Mouse (Mus musculus): ENCODE measurements at regions not wholly inside any gene's neighbourhood (a gene's known extent, or its start where the extent isn't known, plus 50 kb on each side); places are given as distances from the start of the nearest gene placed in this dataset.
A peak's percentile ranks its signal among the peaks of the same experiment; 100 is the strongest.

- Histone ChIP-seq H3K27me3 (ENCODE audit: control insufficient read depth, insufficient read depth, low read length) (no peaks in the 10 kb centered on the region), H3K9me3 (ENCODE audit: control insufficient read depth, low read length) (no peaks in the 10 kb centered on the region; the same call in 1 of the 2 replicates), H3K27ac (ENCODE audit: low read depth, low read length) (no peak overlapping the region), H3K9ac (ENCODE audit: low read depth, low read length) (no peak overlapping the region), H3K4me2 (replicated peaks; ENCODE audit: low read depth, low read length) (no peak overlapping the region), H3K36me3 (ENCODE audit: control insufficient read depth, insufficient read depth, low read length) (no peaks in the 10 kb centered on the region), H3K4me1 (replicated peaks; ENCODE audit: control insufficient read depth, insufficient read depth, low read length) (peaks cover 6% of the 10 kb centered on the region; the same call in 1 of the 2 replicates), H3K4me3 (ENCODE audit: low read depth, low read length) (no peak overlapping the region)
- 73% methylated on average over 2 of the region's 2 CpGs for WGBS
- ATAC-seq (ENCODE audit: low FRiP score): no peak
- DNase-seq (ENCODE audit: low spot score): no peak
These were observed 535.3 kb upstream of the Pbx1 start for GRCm38 (mm10) chr1:168967334-168967733.

- ATAC-seq (ENCODE audit: low FRiP score): peak; percentile 33; the same call in 1 of the 2 replicates
- no peak overlapping the region for H3K9ac ChIP-seq (ENCODE audit: low read depth, low read length)
- no peaks in the 10 kb centered on the region for H3K9me3 ChIP-seq (ENCODE audit: control insufficient read depth, low read length)
- peak; percentile 54 for DNase-seq (ENCODE audit: low spot score)
- H3K36me3 ChIP-seq (ENCODE audit: control insufficient read depth, insufficient read depth, low read length): no peaks in the 10 kb centered on the region
- H3K4me3 ChIP-seq (ENCODE audit: low read depth, low read length): no peak overlapping the region
- H3K4me1 ChIP-seq (replicated peaks; ENCODE audit: control insufficient read depth, insufficient read depth, low read length): peaks cover 6% of the 10 kb centered on the region; the same call in 1 of the 2 replicates
- H3K27ac ChIP-seq (ENCODE audit: low read depth, low read length): no peak overlapping the region
- no peak overlapping the region for H3K4me2 ChIP-seq (replicated peaks; ENCODE audit: low read depth, low read length)
- no peaks in the 10 kb centered on the region for H3K27me3 ChIP-seq (ENCODE audit: control insufficient read depth, insufficient read depth, low read length)
- 25% methylated on average over 6 of the region's 6 CpGs for WGBS
These were observed 532.4 kb upstream of the Pbx1 start for GRCm38 (mm10) chr1:168964467-168964904.

GRCm38 (mm10) chr1:168950947-168951346 is 518.9 kb upstream of the Pbx1 start:
- Histone ChIP-seq H3K9ac (ENCODE audit: low read depth, low read length) (no peak overlapping the region), H3K27me3 (ENCODE audit: control insufficient read depth, insufficient read depth, low read length) (no peaks in the 10 kb centered on the region), H3K27ac (ENCODE audit: low read depth, low read length) (no peak overlapping the region), H3K4me3 (ENCODE audit: low read depth, low read length) (no peak overlapping the region), H3K4me2 (replicated peaks; ENCODE audit: low read depth, low read length) (no peak overlapping the region), H3K4me1 (replicated peaks; ENCODE audit: control insufficient read depth, insufficient read depth, low read length) (no peaks in the 10 kb centered on the region), H3K36me3 (ENCODE audit: control insufficient read depth, insufficient read depth, low read length) (no peaks in the 10 kb centered on the region), H3K9me3 (ENCODE audit: control insufficient read depth, low read length) (no peaks in the 10 kb centered on the region)
- no peak for ATAC-seq (ENCODE audit: low FRiP score)
- no peak for DNase-seq (ENCODE audit: low spot score)

GRCm38 (mm10) chr1:168924100-168924815 is 492.2 kb upstream of the Pbx1 start:
- H3K4me2 ChIP-seq (replicated peaks; ENCODE audit: low read depth, low read length): no peak overlapping the region
- ATAC-seq (ENCODE audit: low FRiP score) (peak; percentile 61; the same call in 1 of the 2 replicates), DNase-seq (ENCODE audit: low spot score) (peak; percentile 22)
- H3K27ac ChIP-seq (ENCODE audit: low read depth, low read length): peak overlapping the region; percentile 42; the same call in 1 of the 2 replicates
- no peaks in the 10 kb centered on the region for H3K27me3 ChIP-seq (ENCODE audit: control insufficient read depth, insufficient read depth, low read length)
- no peaks in the 10 kb centered on the region for H3K4me1 ChIP-seq (replicated peaks; ENCODE audit: control insufficient read depth, insufficient read depth, low read length)
- no peak overlapping the region for H3K4me3 ChIP-seq (ENCODE audit: low read depth, low read length)
- H3K9me3 ChIP-seq (ENCODE audit: control insufficient read depth, low read length): no peaks in the 10 kb centered on the region
- WGBS: 39% methylated on average over 5 of the region's 5 CpGs
- H3K36me3 ChIP-seq (ENCODE audit: control insufficient read depth, insufficient read depth, low read length): no peaks in the 10 kb centered on the region
- H3K9ac ChIP-seq (ENCODE audit: low read depth, low read length): no peak overlapping the region

GRCm38 (mm10) chr1:168918331-168919076 is 486.4 kb upstream of the Pbx1 start:
- Histone ChIP-seq H3K4me2 (replicated peaks; ENCODE audit: low read depth, low read length) (no peak overlapping the region), H3K27ac (ENCODE audit: low read depth, low read length) (no peak overlapping the region), H3K9me3 (ENCODE audit: control insufficient read depth, low read length) (no peaks in the 10 kb centered on the region), H3K4me1 (replicated peaks; ENCODE audit: control insufficient read depth, insufficient read depth, low read length) (no peaks in the 10 kb centered on the region), H3K4me3 (ENCODE audit: low read depth, low read length) (no peak overlapping the region), H3K9ac (ENCODE audit: low read depth, low read length) (no peak overlapping the region), H3K27me3 (ENCODE audit: control insufficient read depth, insufficient read depth, low read length) (no peaks in the 10 kb centered on the region), H3K36me3 (ENCODE audit: control insufficient read depth, insufficient read depth, low read length) (no peaks in the 10 kb centered on the region)
- 90% methylated on average over 9 of the region's 9 CpGs for WGBS
- DNase-seq (ENCODE audit: low spot score) (no peak), ATAC-seq (ENCODE audit: low FRiP score) (no peak)

- Histone ChIP-seq H3K4me3 (ENCODE audit: low read depth, low read length) (no peak overlapping the region), H3K27me3 (ENCODE audit: control insufficient read depth, insufficient read depth, low read length) (no peaks in the 10 kb centered on the region), H3K9ac (ENCODE audit: low read depth, low read length) (no peak overlapping the region), H3K4me2 (replicated peaks; ENCODE audit: low read depth, low read length) (no peak overlapping the region), H3K9me3 (ENCODE audit: control insufficient read depth, low read length) (no peaks in the 10 kb centered on the region), H3K4me1 (replicated peaks; ENCODE audit: control insufficient read depth, insufficient read depth, low read length) (no peaks in the 10 kb centered on the region), H3K36me3 (ENCODE audit: control insufficient read depth, insufficient read depth, low read length) (no peaks in the 10 kb centered on the region), H3K27ac (ENCODE audit: low read depth, low read length) (no peak overlapping the region)
- DNase-seq (ENCODE audit: low spot score) (no peak), ATAC-seq (ENCODE audit: low FRiP score) (peak; percentile 30; the same call in 1 of the 2 replicates)
- 49% methylated on average over 4 of the region's 4 CpGs for WGBS
These were observed 476.7 kb upstream of the Pbx1 start for GRCm38 (mm10) chr1:168908684-168909175.

- 0 out of 2 replicates have a peak, but pooled peaks have one; percentile 12 for ATAC-seq (ENCODE audit: low FRiP score)
- WGBS: 89% methylated on average over 6 of the region's 6 CpGs
These were observed 476.1 kb upstream of the Pbx1 start for GRCm38 (mm10) chr1:168908192-168908591.

GRCm38 (mm10) chr1:168898483-168898882 is 466.4 kb upstream of the Pbx1 start:
- Histone ChIP-seq H3K4me1 (replicated peaks; ENCODE audit: control insufficient read depth, insufficient read depth, low read length) (no peaks in the 10 kb centered on the region), H3K27me3 (ENCODE audit: control insufficient read depth, insufficient read depth, low read length) (no peaks in the 10 kb centered on the region), H3K36me3 (ENCODE audit: control insufficient read depth, insufficient read depth, low read length) (no peaks in the 10 kb centered on the region), H3K4me2 (replicated peaks; ENCODE audit: low read depth, low read length) (no peak overlapping the region), H3K4me3 (ENCODE audit: low read depth, low read length) (no peak overlapping the region), H3K9me3 (ENCODE audit: control insufficient read depth, low read length) (no peaks in the 10 kb centered on the region), H3K9ac (ENCODE audit: low read depth, low read length) (no peak overlapping the region), H3K27ac (ENCODE audit: low read depth, low read length) (no peak overlapping the region)
- DNase-seq (ENCODE audit: low spot score) (no peak), ATAC-seq (ENCODE audit: low FRiP score) (no peak)
- 84% methylated on average over 2 of the region's 2 CpGs for WGBS

More at GRCm38 (mm10) chr1:168908192-168908591, 476.1 kb upstream of the Pbx1 start:
- H3K9me3 ChIP-seq (ENCODE audit: control insufficient read depth, low read length): no peaks in the 10 kb centered on the region
- DNase-seq (ENCODE audit: low spot score): no peak
- no peaks in the 10 kb centered on the region for H3K36me3 ChIP-seq (ENCODE audit: control insufficient read depth, insufficient read depth, low read length)
- H3K4me1 ChIP-seq (replicated peaks; ENCODE audit: control insufficient read depth, insufficient read depth, low read length): no peaks in the 10 kb centered on the region
- no peak overlapping the region for H3K9ac ChIP-seq (ENCODE audit: low read depth, low read length)
- H3K4me2 ChIP-seq (replicated peaks; ENCODE audit: low read depth, low read length): no peak overlapping the region
- no peak overlapping the region for H3K27ac ChIP-seq (ENCODE audit: low read depth, low read length)
- no peaks in the 10 kb centered on the region for H3K27me3 ChIP-seq (ENCODE audit: control insufficient read depth, insufficient read depth, low read length)
- H3K4me3 ChIP-seq (ENCODE audit: low read depth, low read length): no peak overlapping the region
